Mouse (Mus musculus) heart, adult 2 months (tissue): ENCODE data around the gene Rab35. TPM values are rescaled to one million over a fixed set of nuclear protein-coding genes. Genes with fewer than 3 reads are reported as not detected.

Experiments
- DNase-seq, 2 experiments: peaks; one replicate each; pipeline ENCODE4 v3.0.0; 2021
- H3K27ac ChIP-seq: fragments of 200-600 bp; 2 replicates; pipeline ENCODE4 v1.8.1; 2022
- H3K27me3 ChIP-seq: fragments of 200-500 bp; 2 replicates; pipeline ENCODE4 v1.6.1; 2012; ENCODE audit warnings: mild to moderate bottlenecking, low read length, inconsistent platforms, mixed read lengths; ENCODE audit not compliant: control insufficient read depth, insufficient read depth
- H3K36me3 ChIP-seq: fragments of 200-500 bp; 2 replicates; pipeline ENCODE4 v1.6.1; 2012; ENCODE audit warnings: low read length, inconsistent platforms; ENCODE audit not compliant: control insufficient read depth, insufficient read depth
- H3K4me1 ChIP-seq: fragments of 200-500 bp; 2 replicates; pipeline ENCODE4 v1.6.1; 2011; ENCODE audit warnings: low read length; ENCODE audit not compliant: control insufficient read depth, insufficient read depth
- H3K4me3 ChIP-seq: fragments of 200-600 bp; 2 replicates; pipeline ENCODE4 v1.8.1; 2022
- H3K79me2 ChIP-seq: fragments of 200-500 bp; replicated peaks from 2 replicates; pipeline ENCODE4 v1.6.1; 2012; ENCODE audit warnings: mild to moderate bottlenecking, inconsistent platforms, low read length, moderate library complexity, mixed read lengths; ENCODE audit not compliant: control insufficient read depth, insufficient read depth
- H3K9ac ChIP-seq: fragments of 200-500 bp; 2 replicates; pipeline ENCODE4 v1.6.1; 2012; ENCODE audit warnings: low read depth, mild to moderate bottlenecking, control low read depth, inconsistent platforms, low read length, mixed read lengths
- CTCF ChIP-seq: fragments of 200-600 bp; IDR thresholded peaks from 2 replicates; pipeline ENCODE4 v1.8.1; 2022; ENCODE audit warnings: antibody characterized with exemption, mild to moderate bottlenecking, moderate library complexity
- EP300 ChIP-seq: fragments of 200-500 bp; IDR thresholded peaks from 2 replicates; pipeline ENCODE4 v1.6.1; 2011; ENCODE audit warnings: low read depth, low read length, control low read depth; ENCODE audit not compliant: insufficient read depth
- POLR2A ChIP-seq: fragments of 200-500 bp; IDR thresholded peaks from 2 replicates; pipeline ENCODE4 v1.6.1; 2011; ENCODE audit warnings: mild to moderate bottlenecking, low read depth, low read length, control low read depth; ENCODE audit not compliant: insufficient read depth
- WGBS: fragments of 180-500 bp; shearing (Covaris S2); methylation state at CpG from one replicate; pipeline ENCODE4 v1.1.7; 2018; 5-methylcytosine and 5-hydroxymethylcytosine counted together
- intact Hi-C: fragments of 180-260 bp; cut with DNase I; formaldehyde crosslinking; loops from one replicate; pipeline ENCODE4 v1.15.1; 2025
- microRNA-seq, 2 experiments: library from miRNA; unstranded; fragments of <30 nt; microRNA quantifications; one replicate each; pipeline ENCODE4 v1.2.0; 2021
- polyA plus RNA-seq: library from polyadenylated mRNA; depleted of rRNA; stranded (reverse); fragments of >200 nt; gene quantifications from 2 replicates; pipeline ENCODE4 v1.2.3, GENCODE M21; 2012; rRNA removed
- total RNA-seq, 2 experiments: library from RNA; stranded (reverse); gene quantifications; 2 replicates each; pipeline ENCODE4 v1.2.3; 2021

Rab35 gene
- total and polyA plus RNA-seq, 3 experiments: 40.1 to 48.6 (median 41.2) TPM

DNA sequence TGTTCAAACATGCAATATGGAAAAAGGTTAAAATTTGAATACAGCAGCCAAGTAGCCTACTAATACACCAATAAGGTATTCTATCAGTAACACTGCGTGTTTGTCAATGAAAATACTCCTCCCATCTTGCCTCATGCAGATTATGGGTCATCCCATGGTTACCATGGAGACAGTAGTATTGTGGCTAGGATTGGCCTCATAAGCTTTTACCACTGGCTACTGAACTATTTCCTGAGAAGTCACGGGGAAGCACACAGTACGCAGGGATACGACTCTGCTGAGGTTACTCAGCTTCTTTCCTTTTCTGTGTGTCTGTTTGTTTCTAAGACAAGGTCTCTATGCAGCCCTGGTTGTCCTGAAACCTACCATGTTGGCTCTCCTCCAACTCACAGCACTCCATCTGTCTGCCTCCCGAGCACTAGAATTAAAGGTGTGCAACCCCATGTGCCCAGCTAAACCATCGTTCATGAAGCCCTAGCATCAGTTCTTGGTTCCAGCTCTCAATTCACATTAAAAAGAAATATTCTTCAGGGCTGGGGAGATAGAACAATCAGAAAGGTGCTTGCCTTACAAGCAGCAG is 63.6 kb downstream of the Rab35 start:
- TF ChIP-seq EP300: no peak
- no peak for TF ChIP-seq CTCF
- no peak for TF ChIP-seq POLR2A
- no peaks in the 10 kb centered on the region for H3K79me2 ChIP-seq
- 0 out of 2 replicates have a peak, but pooled peaks cover 2% of the 10 kb centered on the region for H3K27me3 ChIP-seq
- H3K4me3 ChIP-seq: no peak overlapping the region
- intact Hi-C loops: no loop called here
- H3K4me1 ChIP-seq: no peaks in the 10 kb centered on the region
- no peaks in the 10 kb centered on the region for H3K36me3 ChIP-seq
- H3K9ac ChIP-seq: no peak overlapping the region
- 70% methylated on average over 6 of the region's 6 CpGs for WGBS
- no peak overlapping the region for H3K27ac ChIP-seq
- DNase-seq: no peak

DNA sequence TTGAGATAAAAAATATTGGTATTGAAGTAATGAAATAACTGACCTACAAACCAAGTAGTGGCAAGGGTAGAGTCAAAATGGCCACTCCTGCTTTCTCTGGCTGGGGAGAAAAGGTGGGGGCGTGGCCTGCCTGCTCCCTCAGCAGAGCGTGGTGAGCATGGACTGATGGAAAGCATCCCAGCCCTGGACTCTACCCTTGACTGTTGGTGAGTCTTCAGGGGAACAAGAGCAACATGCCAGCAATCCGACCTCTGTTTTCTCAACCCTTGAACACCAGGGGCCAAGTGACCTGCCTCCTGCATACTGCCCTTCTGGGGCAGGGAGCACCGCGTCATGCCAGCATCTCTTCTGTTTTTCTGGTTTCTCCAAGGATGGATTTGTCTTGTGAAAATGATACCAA is 65.1 kb downstream of the Rab35 start:
- WGBS: 80% methylated on average over 5 of the region's 5 CpGs
- no peak overlapping the region for H3K4me3 ChIP-seq
- peaks cover 6% of the 10 kb centered on the region; the same call in 1 of the 2 replicates for H3K27me3 ChIP-seq

More for the DNA sequence above, 65.1 kb downstream of the Rab35 start:
- Histone ChIP-seq H3K4me1 (no peaks in the 10 kb centered on the region), H3K27ac (no peak overlapping the region), H3K9ac (no peak overlapping the region), H3K36me3 (no peaks in the 10 kb centered on the region), H3K79me2 (no peaks in the 10 kb centered on the region)
- TF ChIP-seq CTCF: no peak
- TF ChIP-seq EP300: no peak
- TF ChIP-seq POLR2A: no peak
- no peak for DNase-seq
- intact Hi-C loops: no loop called here

Small RNAs within 50 kb of the gene (microRNA-seq; reads per million reads assigned to microRNA genes)
- 0 to 0.56 reads per million in 2 experiments for gene Mir7030

Other genes starting within 250 kb of the Rab35 start
- gene Msi1, start 202.3 kb upstream of the Rab35 start, total RNA-seq: under 1 TPM; 0.55 to 0.99 TPM
- 0.61 and 0.64 TPM in 2 replicates for gene Msi1, start 202.3 kb upstream of the Rab35 start, polyA plus RNA-seq
- not detected for gene Pla2g1b, start 165.6 kb upstream of the Rab35 start, total RNA-seq
- gene Pla2g1b, start 165.6 kb upstream of the Rab35 start, polyA plus RNA-seq: not detected in 2 replicates
- gene Sirt4, start 147.2 kb upstream of the Rab35 start, total RNA-seq: 10 to 100 TPM; 15.3 to 18.8 TPM
- 25.1 and 31.3 TPM in 2 replicates for gene Sirt4, start 147.2 kb upstream of the Rab35 start, polyA plus RNA-seq
- gene Pxn, start 125.2 kb upstream of the Rab35 start, total RNA-seq: 10 to 100 TPM; 35.9 to 37.1 TPM
- gene Pxn, start 125.2 kb upstream of the Rab35 start, polyA plus RNA-seq: 51.9 and 56.5 TPM in 2 replicates
- gene Rplp0, start 72.4 kb upstream of the Rab35 start, total RNA-seq: 100 to 1,000 TPM; 587 to 705 TPM
- gene Rplp0, start 72.4 kb upstream of the Rab35 start, polyA plus RNA-seq: 1,240 and 1,274 TPM in 2 replicates
- gene Gcn1l1, start 66.7 kb upstream of the Rab35 start, total RNA-seq: 10 to 100 TPM; 34.2 to 40.1 TPM
- gene Gcn1l1, start 66.7 kb upstream of the Rab35 start, polyA plus RNA-seq: 21.5 and 34.6 TPM in 2 replicates
- 1 to 10 TPM; 4.6 to 6.1 TPM for gene Bicdl1, start 99.7 kb downstream of the Rab35 start, total RNA-seq
- gene Bicdl1, start 99.7 kb downstream of the Rab35 start, polyA plus RNA-seq: 10.1 and 10.4 TPM in 2 replicates
- under 1 TPM; 0.73 to 0.97 TPM for gene Cit, start 213.4 kb downstream of the Rab35 start, total RNA-seq
- 0.74 and 0.88 TPM in 2 replicates for gene Cit, start 213.4 kb downstream of the Rab35 start, polyA plus RNA-seq